Mouse (Mus musculus) lung, embryonic 16.5 days (tissue): ENCODE data around the gene Cfap73. TPM values are rescaled to one million over a fixed set of nuclear protein-coding genes. Genes with fewer than 3 reads are reported as not detected.

Source experiments
- ATAC-seq: fragments of 200-750 bp; cut with Nextera tagmentation; 2 replicates; pipeline ENCODE4 v1.8.0; 2017; ENCODE audit warnings: low read depth, mild to moderate bottlenecking, moderate library complexity
- H3K27ac ChIP-seq: fragments of 300-500 bp; sonication (generic); 2 replicates; pipeline ENCODE4 v1.5.1; 2014; ENCODE audit warnings: mild to moderate bottlenecking, control low read depth, low read length
- H3K27me3 ChIP-seq: fragments of 300-500 bp; sonication (generic); 2 replicates; pipeline ENCODE4 v1.6.1; 2014; ENCODE audit warnings: low read depth, low read length, mixed read lengths; ENCODE audit not compliant: control insufficient read depth, insufficient read depth
- H3K36me3 ChIP-seq: fragments of 300-500 bp; sonication (generic); 2 replicates; pipeline ENCODE4 v1.6.1; 2014; ENCODE audit warnings: low read length; ENCODE audit not compliant: control insufficient read depth, insufficient read depth
- H3K4me1 ChIP-seq: fragments of 300-500 bp; sonication (generic); replicated peaks from 2 replicates; pipeline ENCODE4 v1.6.1; 2014; ENCODE audit warnings: low read length, mixed read lengths; ENCODE audit not compliant: control insufficient read depth, insufficient read depth
- H3K4me2 ChIP-seq: fragments of 300-500 bp; sonication (generic); 2 replicates; pipeline ENCODE4 v1.6.1; 2014; ENCODE audit warnings: low read depth, low read length, control low read depth
- H3K4me3 ChIP-seq: fragments of 300-500 bp; sonication (generic); 2 replicates; pipeline ENCODE4 v1.5.1; 2014; ENCODE audit warnings: mild to moderate bottlenecking, low read length, control low read depth
- H3K9ac ChIP-seq: fragments of 300-500 bp; sonication (generic); 2 replicates; pipeline ENCODE4 v1.6.1; 2014; ENCODE audit warnings: low read length, control low read depth
- H3K9me3 ChIP-seq: fragments of 300-500 bp; sonication (generic); 2 replicates; pipeline ENCODE4 v1.6.1; 2016; ENCODE audit warnings: low read length; ENCODE audit not compliant: control insufficient read depth
- WGBS: fragments of 180-500 bp; shearing (Covaris S2); extraction: QIAGEN DNeasy Blood & Tissue Kit; methylation state at CpG from one replicate; pipeline ENCODE4 v1.1.7; 2014; 5-methylcytosine and 5-hydroxymethylcytosine counted together
- polyA plus RNA-seq: library from polyadenylated mRNA; unstranded; fragments of >200 nt; fragmentation: Nextera tagmentation; extraction: Ambion mirVana; gene quantifications from 2 replicates; pipeline ENCODE4 v1.2.1, GENCODE M21; 2015

Cfap73 gene
- polyA plus RNA-seq, 1 experiment from 2014 or later: 0.94 TPM

- Histone ChIP-seq H3K36me3 (no peaks in the 10 kb centered on the region), H3K27me3 (peaks cover 3% of the 10 kb centered on the region; the same call in 1 of the 2 replicates), H3K27ac (no peak overlapping the region), H3K9ac (no peak overlapping the region), H3K4me3 (no peak overlapping the region), H3K9me3 (peaks cover 3% of the 10 kb centered on the region; the same call in 1 of the 2 replicates), H3K4me1 (no peaks in the 10 kb centered on the region), H3K4me2 (no peak overlapping the region)
- ATAC-seq: no peak
- 74% methylated on average over 5 of the region's 5 CpGs for WGBS
These were observed 1.6 kb upstream of the Cfap73 start for GRCm38 (mm10) chr5:120635633-120636032.

GRCm38 (mm10) chr5:120634860-120635259, 825 bp upstream of the Cfap73 start:
- 40% methylated on average over 5 of the region's 5 CpGs for WGBS
- Histone ChIP-seq H3K9me3 (peaks cover 3% of the 10 kb centered on the region; the same call in 1 of the 2 replicates), H3K9ac (no peak overlapping the region), H3K27ac (no peak overlapping the region), H3K27me3 (peaks cover 3% of the 10 kb centered on the region; the same call in 1 of the 2 replicates), H3K4me3 (no peak overlapping the region), H3K4me1 (no peaks in the 10 kb centered on the region), H3K4me2 (no peak overlapping the region), H3K36me3 (no peaks in the 10 kb centered on the region)
- no peak for ATAC-seq

GRCm38 (mm10) chr5:120631892-120632291, 2.1 kb downstream of the Cfap73 start:
- H3K27me3 ChIP-seq: peaks cover 3% of the 10 kb centered on the region; the same call in 1 of the 2 replicates
- H3K4me2 ChIP-seq: no peak overlapping the region
- H3K9me3 ChIP-seq: peaks cover 3% of the 10 kb centered on the region; the same call in 1 of the 2 replicates
- H3K4me1 ChIP-seq: no peaks in the 10 kb centered on the region
- 89% methylated on average over 5 of the region's 5 CpGs for WGBS
- ATAC-seq: no peak
- H3K36me3 ChIP-seq: no peaks in the 10 kb centered on the region; the same call in none of the 2 replicates
- H3K27ac ChIP-seq: no peak overlapping the region
- H3K4me3 ChIP-seq: no peak overlapping the region
- no peak overlapping the region for H3K9ac ChIP-seq

GRCm38 (mm10) chr5:120631128-120631527, 2.9 kb downstream of the Cfap73 start:
- Histone ChIP-seq H3K4me1 (no peaks in the 10 kb centered on the region), H3K9me3 (peaks cover 3% of the 10 kb centered on the region; the same call in 1 of the 2 replicates), H3K4me2 (no peak overlapping the region; the same call in 1 of the 2 replicates), H3K9ac (no peak overlapping the region), H3K27ac (no peak overlapping the region), H3K27me3 (peaks cover 3% of the 10 kb centered on the region; the same call in 1 of the 2 replicates), H3K36me3 (peaks cover 3% of the 10 kb centered on the region), H3K4me3 (no peak overlapping the region)
- ATAC-seq: no peak
- WGBS: 6% methylated on average over 29 of the region's 29 CpGs

GRCm38 (mm10) chr5:120628624-120629023, 5.4 kb downstream of the Cfap73 start:
- H3K9ac ChIP-seq: no peak overlapping the region
- no peak overlapping the region for H3K4me3 ChIP-seq
- 48% methylated on average over 7 of the region's 7 CpGs for WGBS
- H3K4me1 ChIP-seq: no peaks in the 10 kb centered on the region
- ATAC-seq: no peak
- H3K9me3 ChIP-seq: peaks cover 3% of the 10 kb centered on the region; the same call in 1 of the 2 replicates
- H3K27me3 ChIP-seq: no peaks in the 10 kb centered on the region; the same call in 1 of the 2 replicates
- no peak overlapping the region for H3K4me2 ChIP-seq
- H3K27ac ChIP-seq: no peak overlapping the region
- peaks cover 21% of the 10 kb centered on the region for H3K36me3 ChIP-seq

GRCm38 (mm10) chr5:120627515-120628300, 6.3 kb downstream of the Cfap73 start:
- Histone ChIP-seq H3K4me1 (no peaks in the 10 kb centered on the region), H3K4me3 (no peak overlapping the region), H3K27me3 (no peaks in the 10 kb centered on the region; the same call in 1 of the 2 replicates), H3K9ac (no peak overlapping the region), H3K9me3 (peaks cover 3% of the 10 kb centered on the region; the same call in 1 of the 2 replicates), H3K27ac (no peak overlapping the region), H3K36me3 (peaks cover 23% of the 10 kb centered on the region), H3K4me2 (no peak overlapping the region)
- ATAC-seq: no peak
- WGBS: 90% methylated on average over 15 of the region's 15 CpGs

- WGBS: 38% methylated on average over 18 of the region's 19 CpGs
- H3K9ac ChIP-seq: no peak overlapping the region
These were observed 7.6 kb downstream of the Cfap73 start for GRCm38 (mm10) chr5:120626399-120626798.

GRCm38 (mm10) chr5:120624427-120624826, 9.6 kb downstream of the Cfap73 start:
- peaks cover 48% of the 10 kb centered on the region for H3K36me3 ChIP-seq
- no peak overlapping the region for H3K9ac ChIP-seq
- WGBS: 90% methylated on average over 10 of the region's 10 CpGs
- no peak overlapping the region for H3K4me3 ChIP-seq
- no peaks in the 10 kb centered on the region for H3K4me1 ChIP-seq
- H3K4me2 ChIP-seq: no peak overlapping the region
- H3K27ac ChIP-seq: no peak overlapping the region
- no peaks in the 10 kb centered on the region for H3K27me3 ChIP-seq
- H3K9me3 ChIP-seq: no peaks in the 10 kb centered on the region
- no peak for ATAC-seq

More at GRCm38 (mm10) chr5:120626399-120626798, 7.6 kb downstream of the Cfap73 start:
- H3K27me3 ChIP-seq: no peaks in the 10 kb centered on the region
- H3K27ac ChIP-seq: no peak overlapping the region
- peaks cover 31% of the 10 kb centered on the region for H3K36me3 ChIP-seq
- no peak overlapping the region for H3K4me2 ChIP-seq
- no peaks in the 10 kb centered on the region for H3K4me1 ChIP-seq
- ATAC-seq: peak; percentile 37; the same call in 1 of the 2 replicates
- H3K4me3 ChIP-seq: no peak overlapping the region
- no peaks in the 10 kb centered on the region for H3K9me3 ChIP-seq

- Histone ChIP-seq H3K36me3 (peaks cover 59% of the 10 kb centered on the region), H3K4me3 (no peak overlapping the region), H3K9ac (no peak overlapping the region), H3K4me2 (no peak overlapping the region), H3K4me1 (no peaks in the 10 kb centered on the region), H3K27ac (no peak overlapping the region), H3K9me3 (no peaks in the 10 kb centered on the region), H3K27me3 (no peaks in the 10 kb centered on the region)
- ATAC-seq: no peak
- 75% methylated on average over 5 of the region's 5 CpGs for WGBS
These were observed 11.7 kb downstream of the Cfap73 start for GRCm38 (mm10) chr5:120622198-120622851.
